Mouse (Mus musculus): Measurements from ENCODE around the gene Lep. TPM values are rescaled to one million over a fixed set of nuclear protein-coding genes. Genes with fewer than 3 reads are reported as not detected.
A peak's percentile ranks its signal among the peaks of the same experiment; 100 is the strongest.

The Lep gene
- total and polyA plus RNA-seq, 3 experiments = 0.11 TPM; not detected in 2

- Histone ChIP-seq H3K4me1 (ENCODE audit: insufficient read depth, low read depth, low read length) (peaks cover 3% of the 10 kb centered on the region), H3K4me3 (ENCODE audit: low read depth, low read length) (no peak overlapping the region), H3K9me3 (replicated peaks) (no peaks in the 10 kb centered on the region), H3K27me3 (ENCODE audit: insufficient read depth, low read length) (peaks cover 29% of the 10 kb centered on the region), H3K36me3 (replicated peaks) (no peaks in the 10 kb centered on the region)
- TF ChIP-seq GATA1 (IDR thresholded peaks at IDR 0.05; ENCODE audit: borderline replicate concordance, low read length) (no peak), CTCF (IDR thresholded peaks at IDR 0.05; ENCODE audit: low read depth, low read length) (no peak), TAL1 (conservative IDR thresholded peaks at IDR 0.05; ENCODE audit: low read depth, low read length) (no peak), POLR2AphosphoS5 (IDR thresholded peaks at IDR 0.05; ENCODE audit: insufficient replicate concordance, low read depth, low read length) (no peak), GATA2 (IDR thresholded peaks at IDR 0.05; ENCODE audit: borderline replicate concordance, low read depth, low read length) (no peak)
- DNase-seq (ENCODE audit: low spot score) (no peak), ATAC-seq (ENCODE audit: extremely low read depth, insufficient number of reproducible peaks, low FRiP score, poor library complexity, severe bottlenecking) (no peak)
Observed at GRCm38 (mm10) chr6:29021501-29021900, 38.5 kb upstream of the Lep start.

- Histone ChIP-seq H3K4me1 (ENCODE audit: insufficient read depth, low read depth, low read length) (peaks cover 3% of the 10 kb centered on the region), H3K27me3 (ENCODE audit: insufficient read depth, low read length) (peaks cover 25% of the 10 kb centered on the region), H3K9me3 (replicated peaks) (no peaks in the 10 kb centered on the region), H3K4me3 (ENCODE audit: low read depth, low read length) (no peak overlapping the region), H3K36me3 (replicated peaks) (no peaks in the 10 kb centered on the region)
- DNase-seq (ENCODE audit: low spot score) (no peak), ATAC-seq (ENCODE audit: extremely low read depth, insufficient number of reproducible peaks, low FRiP score, poor library complexity, severe bottlenecking) (no peak)
- no peak for TF ChIP-seq GATA2 (IDR thresholded peaks at IDR 0.05; ENCODE audit: borderline replicate concordance, low read depth, low read length)
- no peak for TF ChIP-seq POLR2AphosphoS5 (IDR thresholded peaks at IDR 0.05; ENCODE audit: insufficient replicate concordance, low read depth, low read length)
- TF ChIP-seq CTCF (IDR thresholded peaks at IDR 0.05; ENCODE audit: low read depth, low read length) = no peak
- no peak for TF ChIP-seq TAL1 (conservative IDR thresholded peaks at IDR 0.05; ENCODE audit: low read depth, low read length)
- TF ChIP-seq GATA1 (IDR thresholded peaks at IDR 0.05; ENCODE audit: borderline replicate concordance, low read length) = no peak
Observed at GRCm38 (mm10) chr6:29022115-29022514, 37.9 kb upstream of the Lep start.

GRCm38 (mm10) chr6:29023206-29023967 is 36.6 kb upstream of the Lep start:
- Histone ChIP-seq H3K27me3 (ENCODE audit: insufficient read depth, low read length) (peaks cover 22% of the 10 kb centered on the region), H3K36me3 (replicated peaks) (no peaks in the 10 kb centered on the region), H3K4me3 (ENCODE audit: low read depth, low read length) (no peak overlapping the region), H3K9me3 (replicated peaks) (no peaks in the 10 kb centered on the region), H3K4me1 (ENCODE audit: insufficient read depth, low read depth, low read length) (peaks cover 3% of the 10 kb centered on the region)
- TF ChIP-seq POLR2AphosphoS5 (IDR thresholded peaks at IDR 0.05; ENCODE audit: insufficient replicate concordance, low read depth, low read length) (no peak), TAL1 (conservative IDR thresholded peaks at IDR 0.05; ENCODE audit: low read depth, low read length) (no peak), CTCF (IDR thresholded peaks at IDR 0.05; ENCODE audit: low read depth, low read length) (no peak), GATA2 (IDR thresholded peaks at IDR 0.05; ENCODE audit: borderline replicate concordance, low read depth, low read length) (no peak), GATA1 (IDR thresholded peaks at IDR 0.05; ENCODE audit: borderline replicate concordance, low read length) (no peak)
- ATAC-seq (ENCODE audit: extremely low read depth, insufficient number of reproducible peaks, low FRiP score, poor library complexity, severe bottlenecking) (no peak), DNase-seq (ENCODE audit: low spot score) (no peak)

- no peak overlapping the region for H3K4me3 ChIP-seq (ENCODE audit: low read depth, low read length)
- peaks cover 19% of the 10 kb centered on the region for H3K27me3 ChIP-seq (ENCODE audit: insufficient read depth, low read length)
- TF ChIP-seq CTCF (IDR thresholded peaks at IDR 0.05; ENCODE audit: low read depth, low read length) = peak; percentile 88
- TF ChIP-seq POLR2AphosphoS5 (IDR thresholded peaks at IDR 0.05; ENCODE audit: insufficient replicate concordance, low read depth, low read length) = no peak
- peak; percentile 50 for DNase-seq (ENCODE audit: low spot score)
- no peaks in the 10 kb centered on the region for H3K36me3 ChIP-seq (replicated peaks)
- no peaks in the 10 kb centered on the region for H3K9me3 ChIP-seq (replicated peaks)
- H3K4me1 ChIP-seq (ENCODE audit: insufficient read depth, low read depth, low read length) = peaks cover 3% of the 10 kb centered on the region
- no peak for ATAC-seq (ENCODE audit: extremely low read depth, insufficient number of reproducible peaks, low FRiP score, poor library complexity, severe bottlenecking)
Observed at GRCm38 (mm10) chr6:29024000-29024417, 36.0 kb upstream of the Lep start.

- TF ChIP-seq GATA1 (IDR thresholded peaks at IDR 0.05; ENCODE audit: borderline replicate concordance, low read length) = no peak
- TF ChIP-seq GATA2 (IDR thresholded peaks at IDR 0.05; ENCODE audit: borderline replicate concordance, low read depth, low read length) = no peak
- no peak for TF ChIP-seq TAL1 (conservative IDR thresholded peaks at IDR 0.05; ENCODE audit: low read depth, low read length)
- TF ChIP-seq POLR2AphosphoS5 (IDR thresholded peaks at IDR 0.05; ENCODE audit: insufficient replicate concordance, low read depth, low read length) = no peak
- no peak for TF ChIP-seq CTCF (IDR thresholded peaks at IDR 0.05; ENCODE audit: low read depth, low read length)
- H3K4me3 ChIP-seq (ENCODE audit: low read depth, low read length) = no peak overlapping the region
Observed at GRCm38 (mm10) chr6:29025796-29026482, 34.1 kb upstream of the Lep start.

GRCm38 (mm10) chr6:29026766-29027165 is 33.3 kb upstream of the Lep start:
- no peaks in the 10 kb centered on the region for H3K36me3 ChIP-seq (replicated peaks)
- H3K4me3 ChIP-seq (ENCODE audit: low read depth, low read length) = no peak overlapping the region
- DNase-seq (ENCODE audit: low spot score) (no peak), ATAC-seq (ENCODE audit: extremely low read depth, insufficient number of reproducible peaks, low FRiP score, poor library complexity, severe bottlenecking) (no peak)
- H3K9me3 ChIP-seq (replicated peaks) = peaks cover 3% of the 10 kb centered on the region
- TF ChIP-seq CTCF (IDR thresholded peaks at IDR 0.05; ENCODE audit: low read depth, low read length) = no peak
- TF ChIP-seq GATA2 (IDR thresholded peaks at IDR 0.05; ENCODE audit: borderline replicate concordance, low read depth, low read length) = no peak
- no peak for TF ChIP-seq TAL1 (conservative IDR thresholded peaks at IDR 0.05; ENCODE audit: low read depth, low read length)
- no peak for TF ChIP-seq POLR2AphosphoS5 (IDR thresholded peaks at IDR 0.05; ENCODE audit: insufficient replicate concordance, low read depth, low read length)
- TF ChIP-seq GATA1 (IDR thresholded peaks at IDR 0.05; ENCODE audit: borderline replicate concordance, low read length) = no peak
- peaks cover 3% of the 10 kb centered on the region for H3K4me1 ChIP-seq (ENCODE audit: insufficient read depth, low read depth, low read length)
- H3K27me3 ChIP-seq (ENCODE audit: insufficient read depth, low read length) = peaks cover 16% of the 10 kb centered on the region

More at GRCm38 (mm10) chr6:29025796-29026482, 34.1 kb upstream of the Lep start:
- peaks cover 3% of the 10 kb centered on the region for H3K9me3 ChIP-seq (replicated peaks)
- no peaks in the 10 kb centered on the region for H3K36me3 ChIP-seq (replicated peaks)
- no peak for DNase-seq (ENCODE audit: low spot score)
- peaks cover 19% of the 10 kb centered on the region for H3K27me3 ChIP-seq (ENCODE audit: insufficient read depth, low read length)
- no peak for ATAC-seq (ENCODE audit: extremely low read depth, insufficient number of reproducible peaks, low FRiP score, poor library complexity, severe bottlenecking)
- H3K4me1 ChIP-seq (ENCODE audit: insufficient read depth, low read depth, low read length) = peaks cover 3% of the 10 kb centered on the region
